Mouse (Mus musculus) Patski (cell line): ENCODE measurements around the gene Psme1. TPM values are rescaled to one million over a fixed set of nuclear protein-coding genes. Genes with fewer than 3 reads are reported as not detected.

Experiments
- ATAC-seq: fragments of 100-300 bp; one replicate; pipeline ENCODE4 v1.8.0; 2021
- CTCF ChIA-PET: fragments of 350-600 bp; sonication (Branson Sonifier 250); formaldehyde crosslinking; loops from one replicate; lab custom pipeline; 2022; ENCODE audit warnings: inconsistent platforms; lab: Charles Lee
- POLR2A ChIA-PET: fragments of 350-600 bp; sonication (Branson Sonifier 250); formaldehyde crosslinking; loops from one replicate; lab custom pipeline; 2022; ENCODE audit warnings: antibody characterized with exemption, inconsistent platforms; lab: Charles Lee
- DNase-seq: peaks from one replicate; pipeline ENCODE4 v3.0.0-alpha.2; 2011; ENCODE audit warnings: low read depth, low spot score
- H3K27me3 ChIP-seq: fragments of 371-371 bp; one replicate; pipeline ENCODE4 v1.5.1; 2021
- CTCF ChIP-seq: fragments of 100-300 bp; IDR thresholded peaks from one replicate; pipeline ENCODE4 v1.5.1; 2021
- in situ Hi-C: fragments of 300-500 bp; cut with MboI; formaldehyde crosslinking; loops from 3 replicates; pipeline ENCODE4 v1.11.1; 2018; ENCODE audit warnings: low pct_unique_long_range_greater_than_20kb, mixed read lengths
- polyA plus RNA-seq: library from polyadenylated mRNA; unstranded; gene quantifications from one replicate; pipeline ENCODE4 v1.2.3, GENCODE M21; 2021

The Psme1 gene
- polyA plus RNA-seq, 1 experiment from 2014 or later, result 243 TPM

GRCm38 (mm10) chr14:55580731-55581130, 2.8 kb downstream of the Psme1 start:
- DNase-seq (no peak), ATAC-seq (no peak)
- ChIA-PET CTCF (no interaction called here), POLR2A (no interaction called here)
- no peak for TF ChIP-seq CTCF
- in situ Hi-C loops, result loop anchor here (25.0 kb wide), 1 partner anchor 693 kb away; the partner anchor contains the start of genes Bcl2l2, Gm20521, Pabpn1 and Ppp1r3e
- H3K27me3 ChIP-seq, result no peaks in the 10 kb centered on the region

GRCm38 (mm10) chr14:55581981-55582681, 4.2 kb downstream of the Psme1 start:
- CTCF ChIA-PET, result interaction anchor here (1.2 kb wide), 1 partner anchor 30 kb away, joined by 3 read pairs; no protein-coding TSS in a partner anchor
- POLR2A ChIA-PET, result interaction anchor here (1.8 kb wide), 1 partner anchor 21 kb away, joined by 8 read pairs; the partner anchor contains the start of gene A730061H03Rik

GRCm38 (mm10) chr14:55584303-55584701, 6.4 kb downstream of the Psme1 start:
- CTCF ChIA-PET, result interaction anchor here (1.1 to 1.5 kb wide), 2 partner anchors 18 to 27 kb away, joined by 3 to 4 read pairs; no protein-coding TSS in a partner anchor
- in situ Hi-C loops, result loop anchor here (25.0 kb wide), 1 partner anchor 697 kb away; the partner anchor contains the start of genes Bcl2l2, Gm20521, Pabpn1 and Ppp1r3e
- no peaks in the 10 kb centered on the region for H3K27me3 ChIP-seq
- POLR2A ChIA-PET, result no interaction called here
- ATAC-seq (no peak), DNase-seq (no peak)
- TF ChIP-seq CTCF, result no peak

More at GRCm38 (mm10) chr14:55581981-55582681, 4.2 kb downstream of the Psme1 start:
- H3K27me3 ChIP-seq, result no peaks in the 10 kb centered on the region
- DNase-seq, result no peak
- peak; percentile 49 for ATAC-seq
- no peak for TF ChIP-seq CTCF
- in situ Hi-C loops, result loop anchor here (25.0 kb wide), 1 partner anchor 695 kb away; the partner anchor contains the start of genes Bcl2l2, Gm20521, Pabpn1 and Ppp1r3e

- ChIA-PET POLR2A (no interaction called here), CTCF (interaction anchor here (1.1 to 1.5 kb wide), 3 partner anchors 17 to 28 kb away, joined by 3 to 4 read pairs (median 3); no protein-coding TSS in a partner anchor)
- no peak for TF ChIP-seq CTCF
- DNase-seq (no peak), ATAC-seq (peak; percentile 25)
- H3K27me3 ChIP-seq, result no peaks in the 10 kb centered on the region
- in situ Hi-C loops, result loop anchor here (25.0 kb wide), 1 partner anchor 698 kb away; the partner anchor contains the start of genes Bcl2l2, Gm20521, Pabpn1 and Ppp1r3e
Observed at GRCm38 (mm10) chr14:55584702-55585565, 7.0 kb downstream of the Psme1 start, which contains the start of gene Emc9. Gene Emc9, minus strand, starts transcription at chr14:55585302.

- DNase-seq (no peak), ATAC-seq (no peak)
- TF ChIP-seq CTCF, result no peak
- ChIA-PET CTCF (interaction anchor here (1.1 to 1.5 kb wide), 2 partner anchors 19 to 28 kb away, joined by 3 to 4 read pairs; no protein-coding TSS in a partner anchor), POLR2A (no interaction called here)
- no peaks in the 10 kb centered on the region for H3K27me3 ChIP-seq
- in situ Hi-C loops, result loop anchor here (25.0 kb wide), 1 partner anchor 698 kb away; the partner anchor contains the start of genes Bcl2l2, Gm20521, Pabpn1 and Ppp1r3e
Observed at GRCm38 (mm10) chr14:55585566-55585960, 7.6 kb downstream of the Psme1 start.

- H3K27me3 ChIP-seq, result no peaks in the 10 kb centered on the region
- DNase-seq (no peak), ATAC-seq (no peak)
- no peak for TF ChIP-seq CTCF
- CTCF ChIA-PET, result interaction anchor here (0.7 kb wide), 1 partner anchor 14 kb away, joined by 3 read pairs; no protein-coding TSS in a partner anchor
- POLR2A ChIA-PET, result no interaction called here
- in situ Hi-C loops, result loop anchor here (25.0 kb wide), 1 partner anchor 699 kb away; the partner anchor contains the start of genes Bcl2l2, Gm20521, Pabpn1 and Ppp1r3e
Observed at GRCm38 (mm10) chr14:55586149-55586548, 8.2 kb downstream of the Psme1 start.

- DNase-seq, result no peak
- ChIA-PET CTCF (no interaction called here), POLR2A (interaction anchor here (0.7 to 1.4 kb wide), 2 partner anchors 18 to 29 kb away, joined by 3 read pairs; partner anchors contain the start of gene Dcaf11)
- TF ChIP-seq CTCF, result no peak
- in situ Hi-C loops, result loop anchor here (25.0 kb wide), 1 partner anchor 702 kb away; the partner anchor contains the start of genes Bcl2l2, Gm20521, Pabpn1 and Ppp1r3e
- no peaks in the 10 kb centered on the region for H3K27me3 ChIP-seq
- ATAC-seq, result no peak
Observed at GRCm38 (mm10) chr14:55589271-55589670, 11.3 kb downstream of the Psme1 start.

- TF ChIP-seq CTCF, result no peak
- in situ Hi-C loops, result loop anchor here (25.0 kb wide), 1 partner anchor 703 kb away; the partner anchor contains the start of genes Bcl2l2, Gm20521, Pabpn1 and Ppp1r3e
- ChIA-PET POLR2A (interaction anchor here (0.7 to 1.5 kb wide), 4 partner anchors 11 to 33 kb away, joined by 3 to 7 read pairs (median 4); partner anchors contain the start of gene Dcaf11), CTCF (interaction anchor here (1.8 to 1.9 kb wide), 2 partner anchors 12 to 34 kb away, joined by 4 to 8 read pairs; partner anchors contain the start of gene Psme1)
- no peak for DNase-seq
- no peaks in the 10 kb centered on the region for H3K27me3 ChIP-seq
- no peak for ATAC-seq
Observed at GRCm38 (mm10) chr14:55589771-55590448, 12.0 kb downstream of the Psme1 start.
